ENCODE assay signal across 8 mouse cellular contexts in the genomic region with DNA sequence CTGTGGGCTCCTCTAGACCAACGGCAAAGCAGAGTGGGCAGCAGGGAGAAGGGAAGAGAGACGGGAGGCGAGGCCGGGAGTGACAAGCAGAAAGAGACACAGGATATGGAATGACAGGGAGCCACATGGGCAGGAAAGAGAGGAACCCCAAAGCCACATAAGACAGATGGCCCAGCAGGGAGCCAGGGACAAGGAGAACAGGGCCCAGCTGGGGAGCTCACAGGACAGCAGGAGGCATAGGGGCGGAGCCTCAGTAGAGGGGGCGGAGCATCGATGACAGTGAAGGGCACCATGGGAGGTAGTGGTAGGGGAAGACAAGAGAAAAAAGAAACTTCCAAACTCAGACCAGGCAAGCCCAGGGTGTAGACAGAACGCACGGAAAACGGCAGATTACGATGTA. TPM values are rescaled to one million over a fixed set of nuclear protein-coding genes. Genes with fewer than 3 reads are reported as not detected.
DNase-seq lines count a peak whose midpoint lies in the region; ATAC-seq and TF ChIP-seq lines count a peak whose summit lies in the region.

No protein-coding gene starts in this region.

- no peak overlapping the region for H3K4me3 ChIP-seq in lung, postnatal 0 days (ENCODE audit: low read depth, low read length)
- H3K4me3 ChIP-seq in lung, adult 2 months (replicated peaks; ENCODE audit: extremely low read depth, low read depth, low read length) = no peak overlapping the region
- H3K4me3 ChIP-seq in intestine, embryonic 15.5 days (replicated peaks) = no peak overlapping the region

- peaks cover 8% of the 10 kb centered on the region; the same call in 1 of the 2 replicates for H3K4me1 ChIP-seq in lung, postnatal 0 days (ENCODE audit: insufficient read depth, low read depth, low read length)
- H3K4me1 ChIP-seq in lung, adult 2 months (ENCODE audit: control insufficient read depth, insufficient read depth, low read length) = peaks cover 7% of the 10 kb centered on the region
- H3K4me1 ChIP-seq in intestine, embryonic 15.5 days (replicated peaks) = peaks cover 48% of the 10 kb centered on the region

- H3K9ac ChIP-seq in lung, postnatal 0 days (replicated peaks; ENCODE audit: low read depth) = no peak overlapping the region
- no peak overlapping the region for H3K9ac ChIP-seq in intestine, embryonic 15.5 days

- no peak overlapping the region for H3K4me2 ChIP-seq in lung, postnatal 0 days (replicated peaks; ENCODE audit: low read depth, low read length)
- H3K4me2 ChIP-seq in intestine, embryonic 15.5 days (replicated peaks) = peak overlapping the region; percentile 19; the same call in 1 of the 2 replicates

- peak overlapping the region; percentile 16; the same call in 1 of the 2 replicates for H3K27ac ChIP-seq in lung, postnatal 0 days (ENCODE audit: low read length)
- H3K27ac ChIP-seq in intestine, embryonic 15.5 days = peak overlapping the region; percentile 77

- TF ChIP-seq POLR2A in lung, adult 2 months (IDR thresholded peaks at IDR 0.05; ENCODE audit: borderline replicate concordance, extremely low read depth, low read depth, low read length) = no peak

- no peak for TF ChIP-seq EP300 in lung, postnatal 0 days (IDR thresholded peaks at IDR 0.05)

- peak; percentile 54 for DNase-seq in adrenal gland, postnatal 10 days
- DNase-seq in adrenal gland, adult 18-20 months (ENCODE audit: low spot score in 2 of 2) = no peak
- DNase-seq in lung, postnatal 0 days (ENCODE audit: low spot score) = no peak
- DNase-seq in lung, adult 2 months = no peak
- no peak for DNase-seq in urinary bladder, adult 2 months (ENCODE audit: low spot score)
- no peak for DNase-seq in left cerebral cortex, postnatal 4 days

- no peaks in the 10 kb centered on the region for H3K9me3 ChIP-seq in lung, postnatal 0 days (ENCODE audit: low read length)
- H3K9me3 ChIP-seq in intestine, embryonic 15.5 days = no peaks in the 10 kb centered on the region

- 45% methylated on average over 11 of the region's 11 CpGs for WGBS in lung, postnatal 0 days
- WGBS in lung, adult 2 months = 48% methylated on average over 11 of the region's 11 CpGs
- 46% methylated on average over 11 of the region's 11 CpGs for WGBS in intestine, embryonic 15.5 days

- intact Hi-C loops in left cerebral cortex, postnatal 4 days (cut with DNase I) = loop anchor here (5.0 kb wide), 1 partner anchor 63 kb away; no protein-coding TSS in a partner anchor

- no peak for ATAC-seq in lung, postnatal 0 days
- peak; percentile 4; the same call in 1 of the 2 replicates for ATAC-seq in intestine, embryonic 15.5 days
- ATAC-seq in megakaryocyte-erythroid progenitor cell, adult 5-6 weeks (replicated peaks; ENCODE audit: low FRiP score, low TSS enrichment, poor library complexity, severe bottlenecking) = 0 out of 2 replicates have a peak, but pooled peaks have one; percentile 20

- no peak for TF ChIP-seq CTCF in lung, postnatal 0 days (IDR thresholded peaks at IDR 0.05)
- no peak for TF ChIP-seq CTCF in lung, adult 2 months (IDR thresholded peaks at IDR 0.05; ENCODE audit: insufficient read depth, low read length)

- no peaks in the 10 kb centered on the region for H3K36me3 ChIP-seq in lung, postnatal 0 days (ENCODE audit: insufficient read depth, low read length)
- H3K36me3 ChIP-seq in intestine, embryonic 15.5 days = no peaks in the 10 kb centered on the region

- no peaks in the 10 kb centered on the region for H3K27me3 ChIP-seq in lung, postnatal 0 days (replicated peaks; ENCODE audit: insufficient read depth, low read length)
- no peaks in the 10 kb centered on the region for H3K27me3 ChIP-seq in intestine, embryonic 15.5 days (replicated peaks)

RNA-seq across cellular contexts. Expression of a gene that starts 55.6 kb away (rescaled TPM):
- total RNA-seq in adrenal gland, postnatal 10 days (2021) = 10 to 100 TPM; 23.0 to 23.1 TPM
- 10 to 100 TPM in 1 of 2 experiments, 1 to 10 TPM in 1; 8.8 to 12.1 TPM for total RNA-seq in adrenal gland, adult 18-20 months (2021)
- 6.3 and 6.9 TPM in 2 replicates for polyA plus RNA-seq in lung, postnatal 0 days (2015; fragmentation: Nextera tagmentation; extraction: Ambion mirVana)
- polyA plus RNA-seq in lung, adult 2 months (2012; rRNA removed) = 29.0 and 32.0 TPM in 2 replicates
- 10.0 and 10.7 TPM in 2 replicates for polyA plus RNA-seq in intestine, embryonic 15.5 days (2015; fragmentation: Nextera tagmentation; extraction: Ambion mirVana)
- 9.9 and 12.3 TPM in 2 replicates for total RNA-seq in megakaryocyte-erythroid progenitor cell, adult 5-6 weeks (2014; fragmentation: Nextera tagmentation)
- 5.8 and 6.8 TPM in 2 replicates for total RNA-seq in megakaryocyte-erythroid progenitor cell, adult 5-6 weeks (2017)
- polyA plus RNA-seq in urinary bladder, adult 2 months (2012; rRNA removed) = 18.1 and 24.9 TPM in 2 replicates
- 10 to 100 TPM; 40.1 to 41.4 TPM for total RNA-seq in left cerebral cortex, postnatal 4 days (2021)
